Mouse (Mus musculus): ENCODE data around the gene Kif21b.

- TF ChIP-seq POLR2A (IDR thresholded peaks at IDR 0.05; ENCODE audit: extremely low read depth, insufficient read depth, low read length) (no peak), CTCF (IDR thresholded peaks at IDR 0.05; ENCODE audit: low read depth, low read length) (no peak)
Measured at GRCm38 (mm10) chr1:136103696-136104095, 27.5 kb upstream of the Kif21b start.

Data from liver, adult 2 months (tissue).